Mouse (Mus musculus) skeletal muscle tissue, adult 2 months (tissue): ENCODE results near the gene Chuk.
A peak's percentile ranks its signal among the peaks of the same experiment; 100 is the strongest.

ENCODE experiments used
- DNase-seq: peaks from one replicate; pipeline ENCODE4 v3.0.0-alpha.2; 2012; ENCODE audit warnings: low read depth, low spot score

The Chuk gene

DNA sequence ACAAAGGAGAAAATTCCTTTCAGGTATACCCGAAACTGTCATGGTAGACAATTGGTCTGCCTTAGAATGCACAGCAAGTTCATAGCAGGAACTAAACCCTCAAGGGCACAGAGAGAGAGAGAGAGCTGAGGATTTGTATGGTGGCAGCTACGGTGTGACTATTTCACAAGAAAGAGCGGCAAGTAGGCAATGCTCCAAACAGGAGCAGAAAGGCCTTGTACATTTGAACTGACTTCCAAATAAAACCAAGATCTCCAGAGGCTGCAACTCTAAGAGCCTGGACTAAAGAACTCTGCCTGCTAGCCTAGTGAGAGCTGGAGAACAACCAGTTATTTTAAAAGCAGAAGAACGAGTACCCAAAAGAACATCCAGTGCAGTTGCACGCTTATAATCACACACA lies 65.2 kb downstream of the Chuk start:
- peak; percentile 18 for DNase-seq

DNA sequence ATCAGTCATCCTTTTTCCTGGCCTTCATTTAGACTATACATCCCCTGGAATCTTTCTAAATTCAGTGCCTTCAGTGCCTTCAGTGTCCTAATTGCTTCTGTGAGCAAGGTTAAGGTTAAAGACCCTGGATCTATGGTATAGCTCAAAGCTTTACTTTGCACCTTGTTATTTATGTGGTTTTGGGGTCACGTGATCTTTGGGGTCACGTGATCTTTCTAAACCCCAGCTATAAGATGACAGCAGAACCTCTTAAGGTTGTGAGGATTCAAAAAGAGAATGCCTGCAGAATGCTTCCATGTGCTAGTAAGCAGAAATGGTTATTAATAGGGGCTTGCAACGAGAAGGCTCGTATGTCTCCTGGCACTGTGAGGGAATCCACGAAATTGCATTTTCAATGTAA lies 73.9 kb downstream of the Chuk start:
- no peak for DNase-seq

DNA sequence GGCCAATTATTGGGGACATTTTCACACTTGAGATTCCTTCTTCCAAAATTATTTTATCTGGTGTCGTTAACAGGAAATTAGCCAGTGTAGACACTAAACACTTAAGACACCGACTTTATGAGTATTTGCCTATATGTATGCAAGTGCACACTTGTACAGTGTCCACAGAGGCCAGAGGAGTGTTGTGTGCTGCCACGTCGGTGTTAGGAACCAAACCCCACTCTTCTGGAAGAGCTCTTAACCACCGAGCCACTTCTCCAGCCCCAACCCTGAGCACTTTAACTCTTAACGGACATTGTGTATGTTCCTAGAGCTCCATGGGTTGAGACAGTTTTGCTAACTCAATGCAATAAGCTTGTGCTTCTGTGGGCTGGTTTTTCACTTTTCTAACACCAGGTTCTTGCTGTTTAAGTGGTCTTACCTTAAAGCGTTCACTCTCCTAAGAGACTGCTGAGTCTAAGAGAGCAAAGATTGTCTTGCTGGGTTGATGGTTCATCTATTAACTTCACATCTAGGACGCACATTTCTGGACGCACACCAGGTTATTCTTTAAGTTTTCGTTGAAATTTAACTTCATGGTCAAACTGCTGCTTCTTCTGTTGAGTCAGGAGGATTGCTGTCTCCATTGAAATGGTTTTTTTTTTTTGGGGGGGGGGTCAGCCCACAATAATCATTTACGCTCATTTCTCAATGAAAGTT lies 75.1 kb downstream of the Chuk start:
- no peak for DNase-seq

GRCm38 (mm10) chr19:44030024-44030423 lies 77.3 kb downstream of the Chuk start:
- DNase-seq, result no peak

- DNase-seq, result no peak
These were observed 78.3 kb downstream of the Chuk start, which contains the start of gene Cyp2c23 for GRCm38 (mm10) chr19:44028972-44029371. Gene Cyp2c23, minus strand, starts transcription at chr19:44029208.

GRCm38 (mm10) chr19:44026956-44027530 lies 80.2 kb downstream of the Chuk start:
- DNase-seq, result no peak

GRCm38 (mm10) chr19:44024921-44025585 lies 82.2 kb downstream of the Chuk start:
- no peak for DNase-seq
